Mouse (Mus musculus): Measurements from ENCODE around the gene Mtcl1. TPM values are rescaled to one million over a fixed set of nuclear protein-coding genes. Genes with fewer than 3 reads are reported as not detected.

Gene Mtcl1
- polyA plus RNA-seq, 1 experiment from 2014 or later, result 1.7 TPM

DNA sequence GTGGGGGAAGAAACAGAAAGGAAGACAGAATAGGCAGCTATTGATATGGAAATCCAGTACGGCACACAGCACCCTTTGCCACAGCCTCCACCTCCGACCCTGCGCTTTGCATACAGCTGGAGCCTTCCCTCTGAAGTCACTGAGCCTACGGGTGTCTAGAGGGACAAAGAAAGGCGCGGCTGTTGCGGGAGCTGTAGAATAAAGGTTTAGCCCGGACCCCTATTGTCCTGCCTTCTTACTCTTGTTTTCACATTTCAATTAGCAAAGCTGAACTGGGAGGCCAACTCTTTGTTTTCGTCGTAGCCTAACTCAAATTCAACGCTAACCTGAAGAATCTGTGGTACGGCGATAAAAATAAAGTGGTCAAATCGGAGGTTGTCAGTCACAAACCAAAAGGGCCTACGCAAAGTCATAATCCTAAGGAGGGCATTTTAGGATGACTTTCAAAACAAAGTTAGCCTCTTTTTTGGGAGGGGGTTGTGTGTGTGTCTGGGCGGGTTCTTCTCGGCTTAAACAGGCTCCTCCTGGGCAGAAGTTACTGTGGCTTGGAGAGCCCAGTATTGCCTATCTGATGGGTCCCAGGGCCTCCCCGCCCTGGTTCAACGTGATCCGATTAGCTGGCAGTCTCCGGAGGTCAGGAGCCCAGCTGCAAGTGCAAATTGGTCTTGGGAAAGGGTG, 30.4 kb upstream of the Mtcl1 start:
- peaks cover 15% of the 10 kb centered on the region for H3K4me1 ChIP-seq (replicated peaks)
- peak overlapping the region; percentile 47; the same call in 1 of the 2 replicates for H3K9ac ChIP-seq
- peaks cover 12% of the 10 kb centered on the region; the same call in 1 of the 2 replicates for H3K27me3 ChIP-seq (replicated peaks)
- H3K4me2 ChIP-seq, result peak overlapping the region; percentile 60
- WGBS, result 6% methylated on average over 21 of the region's 21 CpGs
- 0 out of 2 replicates have a peak, but pooled peaks cover 2% of the 10 kb centered on the region for H3K9me3 ChIP-seq (replicated peaks)
- no peak overlapping the region for H3K27ac ChIP-seq (ENCODE audit: poor library complexity, severe bottlenecking)
- H3K36me3 ChIP-seq, result no peaks in the 10 kb centered on the region
- H3K4me3 ChIP-seq, result peak overlapping the region; percentile 35
- ATAC-seq (ENCODE audit: insufficient number of reproducible peaks, low FRiP score), result peak; percentile 58; the same call in 1 of the 2 replicates

DNA sequence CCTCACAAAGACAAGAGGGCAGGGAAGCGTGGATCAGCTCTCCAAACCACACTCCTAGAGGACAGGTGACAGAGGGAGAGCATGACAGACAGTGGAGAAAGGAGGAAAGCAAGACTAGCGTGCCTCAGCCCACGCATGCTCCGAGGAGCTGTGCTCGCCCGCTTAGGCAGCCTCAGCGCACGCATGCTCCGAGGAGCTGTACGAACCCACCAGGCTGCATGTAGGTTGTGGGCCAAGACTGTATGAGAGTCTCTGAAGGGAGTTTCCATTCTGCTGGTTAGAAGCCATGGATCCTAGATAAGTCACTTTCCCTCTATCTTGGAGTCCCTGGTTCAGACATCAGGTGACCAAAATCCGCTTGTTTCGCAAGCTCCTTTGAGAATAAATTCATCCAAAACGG, 29.8 kb upstream of the Mtcl1 start:
- Histone ChIP-seq H3K9ac (0 out of 2 replicates have a peak overlapping the region, but pooled peaks have one; percentile 47), H3K36me3 (no peaks in the 10 kb centered on the region), H3K9me3 (replicated peaks) (peaks cover 9% of the 10 kb centered on the region; the same call in 1 of the 2 replicates), H3K4me2 (peak overlapping the region; percentile 60), H3K27me3 (replicated peaks) (peaks cover 8% of the 10 kb centered on the region; the same call in 1 of the 2 replicates), H3K4me3 (peak overlapping the region; percentile 35), H3K4me1 (replicated peaks) (peaks cover 15% of the 10 kb centered on the region), H3K27ac (ENCODE audit: poor library complexity, severe bottlenecking) (no peak overlapping the region)
- WGBS, result 13% methylated on average over 13 of the region's 13 CpGs
- peak; percentile 64 for ATAC-seq (ENCODE audit: insufficient number of reproducible peaks, low FRiP score)

DNA sequence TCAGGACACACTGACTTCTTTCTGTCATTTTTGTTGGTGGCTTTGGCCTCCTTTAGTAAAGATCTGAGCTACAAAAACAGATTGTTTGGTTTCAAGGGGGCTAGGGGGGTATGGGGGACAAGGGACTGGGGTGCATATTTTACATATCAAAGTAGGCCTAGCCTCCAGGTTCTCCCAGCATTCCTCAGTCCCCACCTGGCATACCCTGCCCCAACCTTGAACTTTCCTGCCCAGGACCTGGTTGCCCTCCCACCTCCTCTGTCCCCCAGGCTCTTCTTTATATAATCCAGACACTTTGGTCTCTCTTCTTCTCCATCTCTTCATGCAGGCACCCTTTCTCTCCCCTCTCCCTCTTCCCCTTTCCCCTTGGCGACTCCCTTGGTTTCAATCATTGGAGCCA, 23.7 kb upstream of the Mtcl1 start:
- Histone ChIP-seq H3K27ac (ENCODE audit: poor library complexity, severe bottlenecking) (no peak overlapping the region), H3K36me3 (no peaks in the 10 kb centered on the region), H3K4me2 (no peak overlapping the region), H3K9me3 (replicated peaks) (peaks cover 10% of the 10 kb centered on the region; the same call in 1 of the 2 replicates), H3K9ac (no peak overlapping the region), H3K27me3 (replicated peaks) (no peaks in the 10 kb centered on the region), H3K4me1 (replicated peaks) (no peaks in the 10 kb centered on the region; the same call in 1 of the 2 replicates), H3K4me3 (no peak overlapping the region)
- 82% methylated on average over 1 of the region's 1 CpGs for WGBS
- ATAC-seq (ENCODE audit: insufficient number of reproducible peaks, low FRiP score), result no peak

DNA sequence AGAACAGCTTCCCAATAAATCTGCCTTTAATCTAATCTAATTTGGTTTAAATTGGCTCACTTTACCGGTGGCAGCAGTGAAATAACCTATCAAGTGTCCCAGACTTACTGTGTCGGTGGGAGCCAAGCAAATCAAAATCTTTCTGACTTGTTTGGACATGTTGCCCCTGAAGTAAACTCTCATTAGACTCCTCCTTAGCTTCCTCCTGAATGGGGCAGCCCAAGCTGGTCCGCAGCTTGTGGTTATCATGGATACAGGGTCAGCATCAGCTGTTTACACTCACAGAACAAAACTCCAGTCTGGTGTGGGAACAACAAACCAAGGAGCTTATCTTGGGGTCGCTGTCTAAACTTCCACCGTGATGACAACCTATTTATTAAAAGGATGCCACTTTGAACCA, 22.2 kb upstream of the Mtcl1 start:
- no peak overlapping the region for H3K9ac ChIP-seq
- WGBS, result 53% methylated on average over 5 of the region's 5 CpGs
- ATAC-seq (ENCODE audit: insufficient number of reproducible peaks, low FRiP score), result no peak

DNA sequence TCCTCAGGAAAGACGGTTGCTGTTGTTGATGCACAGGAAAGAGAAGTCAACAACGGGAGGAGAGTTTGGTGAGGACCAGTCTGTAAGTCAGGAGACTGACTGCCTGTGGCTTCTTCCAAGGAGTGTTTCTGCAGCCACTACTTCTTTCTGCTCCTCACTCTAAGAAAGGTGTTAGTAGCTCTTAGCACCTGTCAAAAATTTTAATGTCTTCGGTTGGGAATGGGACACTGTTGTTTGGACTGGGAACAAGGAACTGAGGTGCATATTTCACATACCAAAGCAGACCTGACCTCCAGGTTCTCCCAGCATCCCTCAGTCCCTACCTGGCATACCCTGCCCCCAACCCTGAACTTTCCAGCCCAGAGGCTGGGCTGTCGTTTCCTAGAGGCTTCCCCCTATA, 21.7 kb upstream of the Mtcl1 start:
- Histone ChIP-seq H3K9me3 (replicated peaks) (peaks cover 10% of the 10 kb centered on the region; the same call in 1 of the 2 replicates), H3K4me2 (no peak overlapping the region), H3K4me1 (replicated peaks) (no peaks in the 10 kb centered on the region; the same call in 1 of the 2 replicates), H3K4me3 (no peak overlapping the region), H3K27me3 (replicated peaks) (no peaks in the 10 kb centered on the region), H3K27ac (ENCODE audit: poor library complexity, severe bottlenecking) (no peak overlapping the region), H3K9ac (no peak overlapping the region), H3K36me3 (no peaks in the 10 kb centered on the region)
- 64% methylated on average over 4 of the region's 4 CpGs for WGBS
- ATAC-seq (ENCODE audit: insufficient number of reproducible peaks, low FRiP score), result no peak

More for the DNA sequence above, 22.2 kb upstream of the Mtcl1 start:
- H3K27ac ChIP-seq (ENCODE audit: poor library complexity, severe bottlenecking), result no peak overlapping the region
- H3K9me3 ChIP-seq (replicated peaks), result peaks cover 10% of the 10 kb centered on the region; the same call in 1 of the 2 replicates
- H3K27me3 ChIP-seq (replicated peaks), result no peaks in the 10 kb centered on the region
- H3K4me2 ChIP-seq, result no peak overlapping the region
- no peaks in the 10 kb centered on the region for H3K36me3 ChIP-seq
- H3K4me1 ChIP-seq (replicated peaks), result no peaks in the 10 kb centered on the region; the same call in 1 of the 2 replicates
- H3K4me3 ChIP-seq, result no peak overlapping the region

DNA sequence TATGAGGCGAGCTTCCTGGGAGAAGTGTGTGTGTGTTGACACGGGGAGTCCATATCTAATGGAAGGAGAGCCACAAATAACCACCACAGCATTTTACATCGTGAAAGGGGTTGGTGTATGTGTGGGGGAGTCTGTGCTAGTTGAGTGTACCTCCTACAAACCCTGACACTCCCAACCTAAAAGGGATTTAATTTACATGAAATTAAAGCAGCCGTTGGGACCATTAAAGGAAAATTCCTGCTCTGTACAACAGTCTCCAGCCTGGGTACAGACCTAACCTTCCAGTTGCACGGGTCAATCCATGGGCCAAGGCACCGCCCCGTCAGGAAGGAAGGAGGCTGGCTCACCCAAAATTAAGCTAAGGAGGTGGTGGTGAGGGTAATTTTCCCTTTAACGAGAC, 20.5 kb upstream of the Mtcl1 start:
- H3K4me1 ChIP-seq (replicated peaks), result no peaks in the 10 kb centered on the region; the same call in 1 of the 2 replicates
- H3K4me3 ChIP-seq, result no peak overlapping the region
- no peak for ATAC-seq (ENCODE audit: insufficient number of reproducible peaks, low FRiP score)
- peaks cover 8% of the 10 kb centered on the region; the same call in 1 of the 2 replicates for H3K9me3 ChIP-seq (replicated peaks)
- H3K27me3 ChIP-seq (replicated peaks), result no peaks in the 10 kb centered on the region
- no peak overlapping the region for H3K9ac ChIP-seq
- whole genome bisulfite sequencing, result 40% methylated on average over 8 of the region's 8 CpGs
- no peaks in the 10 kb centered on the region for H3K36me3 ChIP-seq
- H3K27ac ChIP-seq (ENCODE audit: poor library complexity, severe bottlenecking), result no peak overlapping the region
- H3K4me2 ChIP-seq, result no peak overlapping the region

DNA sequence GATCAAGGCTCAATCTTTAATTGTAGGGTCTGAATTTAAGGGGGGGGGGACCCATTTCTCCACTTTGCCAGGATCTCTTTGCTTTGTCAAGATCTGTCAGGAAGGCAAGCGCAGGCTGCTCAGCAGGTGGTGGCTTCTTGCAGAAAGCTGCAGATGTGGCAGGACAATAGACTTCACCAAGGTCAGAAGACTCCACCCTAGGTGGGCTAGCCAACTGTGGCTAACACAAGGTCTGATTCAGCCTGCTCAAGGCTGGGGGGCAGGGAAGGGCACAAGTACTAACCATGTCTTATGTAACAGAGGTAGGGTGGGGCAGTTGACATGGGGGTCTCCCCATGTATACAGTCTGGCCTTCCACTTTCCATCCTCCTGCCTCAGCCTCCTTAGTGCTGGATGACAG, 7.7 kb upstream of the Mtcl1 start:
- no peaks in the 10 kb centered on the region for H3K36me3 ChIP-seq
- peaks cover 7% of the 10 kb centered on the region for H3K27me3 ChIP-seq (replicated peaks)
- no peak overlapping the region for H3K4me3 ChIP-seq
- no peak for ATAC-seq (ENCODE audit: insufficient number of reproducible peaks, low FRiP score)
- WGBS, result 76% methylated on average over 1 of the region's 1 CpGs
- H3K9me3 ChIP-seq (replicated peaks), result no peaks in the 10 kb centered on the region
- no peaks in the 10 kb centered on the region for H3K4me1 ChIP-seq (replicated peaks)
- no peak overlapping the region for H3K27ac ChIP-seq (ENCODE audit: poor library complexity, severe bottlenecking)
- H3K4me2 ChIP-seq, result no peak overlapping the region
- H3K9ac ChIP-seq, result no peak overlapping the region

DNA sequence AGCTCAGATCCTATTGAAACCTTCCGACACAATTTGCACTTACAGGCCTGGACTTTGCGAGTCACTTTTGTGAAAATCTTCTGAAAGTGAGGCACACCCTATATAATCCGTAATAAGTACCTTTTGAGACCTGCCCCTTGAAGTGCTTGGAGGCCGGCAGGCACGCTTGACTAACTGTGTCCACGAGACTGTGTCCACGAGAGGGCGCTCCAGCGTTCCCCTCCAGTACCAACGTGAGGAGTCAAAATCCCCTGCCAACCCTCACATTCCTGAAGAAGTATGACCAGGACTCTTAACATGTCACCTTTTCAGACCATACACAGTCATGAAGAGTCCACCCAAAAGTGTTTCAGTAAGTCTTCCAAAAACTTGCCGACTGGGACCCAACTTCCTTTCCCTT, 1.6 kb upstream of the Mtcl1 start:
- Histone ChIP-seq H3K27me3 (replicated peaks) (peaks cover 43% of the 10 kb centered on the region), H3K4me2 (peak overlapping the region; percentile 95), H3K9me3 (replicated peaks) (no peaks in the 10 kb centered on the region), H3K4me1 (replicated peaks) (peaks cover 21% of the 10 kb centered on the region), H3K4me3 (no peak overlapping the region), H3K36me3 (no peaks in the 10 kb centered on the region), H3K27ac (ENCODE audit: poor library complexity, severe bottlenecking) (no peak overlapping the region), H3K9ac (no peak overlapping the region)
- WGBS, result 1% methylated on average over 11 of the region's 11 CpGs
- no peak for ATAC-seq (ENCODE audit: insufficient number of reproducible peaks, low FRiP score)

DNA sequence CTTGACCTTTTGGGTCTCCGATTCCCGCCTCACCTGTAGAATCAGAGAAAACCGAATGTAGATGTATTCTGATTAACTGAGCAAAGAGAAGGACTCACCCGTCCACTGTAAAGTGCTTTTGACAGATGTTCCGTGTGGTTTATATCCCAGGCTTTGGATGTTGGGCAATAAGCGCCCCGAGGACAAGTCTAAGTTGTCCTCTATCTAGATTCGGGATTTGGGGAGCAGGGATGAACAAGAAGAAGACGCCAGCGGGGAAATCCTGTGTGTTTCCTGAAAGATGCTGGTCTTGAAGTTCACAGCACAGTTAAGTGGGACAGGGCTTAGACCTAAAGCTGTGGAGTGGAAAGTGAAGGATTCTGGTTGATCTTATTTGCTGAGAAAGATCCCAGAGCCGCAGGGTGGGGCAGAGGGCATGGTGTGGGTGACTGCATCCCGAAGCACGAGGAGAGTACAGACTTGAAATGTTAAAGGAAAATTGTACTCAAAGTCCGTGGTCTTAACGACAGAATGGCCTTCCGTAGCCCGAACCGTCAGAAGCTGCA, 1.0 kb upstream of the Mtcl1 start:
- Histone ChIP-seq H3K4me2 (peak overlapping the region; percentile 95), H3K27me3 (replicated peaks) (peaks cover 45% of the 10 kb centered on the region), H3K9ac (peak overlapping the region; percentile 79; the same call in 1 of the 2 replicates), H3K36me3 (no peaks in the 10 kb centered on the region), H3K27ac (ENCODE audit: poor library complexity, severe bottlenecking) (no peak overlapping the region), H3K4me1 (replicated peaks) (peaks cover 21% of the 10 kb centered on the region), H3K9me3 (replicated peaks) (no peaks in the 10 kb centered on the region), H3K4me3 (peak overlapping the region; percentile 70)
- no peak for ATAC-seq (ENCODE audit: insufficient number of reproducible peaks, low FRiP score)
- 4% methylated on average over 18 of the region's 18 CpGs for WGBS

DNA sequence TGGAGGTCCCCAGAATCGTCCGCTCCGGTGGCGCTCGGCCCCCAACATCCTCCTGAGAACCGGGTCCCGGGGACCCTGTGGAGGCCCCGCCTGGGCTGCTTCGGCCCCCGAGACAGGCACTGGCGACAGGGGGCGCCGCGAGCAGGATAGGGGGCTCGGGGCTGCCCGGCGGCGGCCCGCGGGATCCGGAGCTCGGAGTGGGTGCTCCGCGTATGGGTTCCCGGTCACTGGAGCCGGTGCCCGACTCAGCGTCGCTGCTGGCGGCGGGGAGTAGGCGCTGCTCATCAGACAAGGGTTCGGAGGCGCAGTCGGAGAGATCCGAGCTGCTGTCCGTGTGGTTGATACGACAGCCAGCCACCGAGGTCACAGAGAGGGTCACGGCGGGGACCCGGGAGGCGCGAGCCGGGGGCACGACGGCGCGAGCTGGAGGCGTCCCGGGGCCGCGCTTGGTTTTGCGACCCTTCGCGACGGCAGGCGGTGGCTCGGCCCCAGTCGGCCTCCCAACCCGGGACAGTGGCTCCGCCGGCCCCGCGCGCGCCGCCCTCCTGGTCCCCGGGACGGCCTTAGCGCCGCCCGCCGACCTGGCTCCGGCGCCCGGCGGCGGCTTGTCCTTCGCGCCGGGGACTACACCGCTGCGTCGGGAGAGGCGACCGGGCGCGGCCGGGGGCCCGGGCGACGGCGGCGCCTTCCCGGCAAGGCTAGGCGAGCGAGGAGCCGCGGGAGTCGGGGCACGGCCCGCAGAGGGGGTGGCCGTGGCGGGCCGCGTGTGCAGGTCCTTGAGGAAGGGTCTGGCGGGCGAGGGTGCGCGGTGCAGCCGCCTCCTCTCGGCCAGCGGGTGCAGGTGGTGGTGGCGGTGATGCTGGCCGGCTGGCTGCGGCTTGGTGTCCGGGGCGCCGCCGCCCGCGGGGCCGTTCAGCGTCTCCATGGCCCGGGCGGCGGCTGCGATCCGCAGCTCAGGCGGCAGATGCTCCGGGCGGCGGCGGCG, 837 bp downstream of the Mtcl1 start:
- ATAC-seq (ENCODE audit: insufficient number of reproducible peaks, low FRiP score), result peak; percentile 27
- no peak overlapping the region for H3K27ac ChIP-seq (ENCODE audit: poor library complexity, severe bottlenecking)
- under 1% methylated on average over 117 of the region's 136 CpGs for WGBS
- H3K9me3 ChIP-seq (replicated peaks), result no peaks in the 10 kb centered on the region
- peaks cover 21% of the 10 kb centered on the region for H3K4me1 ChIP-seq (replicated peaks)
- peak overlapping the region; percentile 95 for H3K4me2 ChIP-seq
- peak overlapping the region; percentile 79 for H3K9ac ChIP-seq
- peak overlapping the region; percentile 70 for H3K4me3 ChIP-seq
- peaks cover 45% of the 10 kb centered on the region for H3K27me3 ChIP-seq (replicated peaks)
- H3K36me3 ChIP-seq, result no peaks in the 10 kb centered on the region

All from heart, embryonic 12.5 days (tissue).